Comparison of ENCODE assay signal across 9 mouse cellular contexts in genomic region chr8:10990421-10991110, GRCm38 (mm10). TPM values are rescaled to one million over a fixed set of nuclear protein-coding genes. Genes with fewer than 3 reads are reported as not detected.
DNase-seq lines count a peak whose midpoint lies in the region; ATAC-seq lines count a peak whose summit lies in the region.
"Had no signal": no experiment of that assay in that cellular context is flagged by ENCODE, and none has a peak within 500 bp of the region (broad histone marks: within the 10 kb centered on the region; RNA-seq: fewer than 3 reads in every experiment).

No protein-coding gene starts in this region.

- H3K36me3 ChIP-seq in heart, embryonic 13.5 days: peaks cover 31% of the 10 kb centered on the region
- H3K36me3 ChIP-seq in embryonic facial prominence, embryonic 10.5 days (replicated peaks): peaks cover 64% of the 10 kb centered on the region
- peaks cover 13% of the 10 kb centered on the region for H3K36me3 ChIP-seq in intestine, embryonic 16.5 days (ENCODE audit: control insufficient read depth, insufficient read depth, low read length)
- H3K36me3 ChIP-seq in midbrain, embryonic 11.5 days (ENCODE audit: control insufficient read depth, insufficient read depth, low read length): peaks cover 13% of the 10 kb centered on the region; the same call in 1 of the 2 replicates

- no peak for DNase-seq in heart, postnatal 10 days
- DNase-seq in embryonic facial prominence, embryonic 10.5 days (ENCODE audit: low spot score): no peak
- DNase-seq in midbrain, embryonic 11.5 days (ENCODE audit: low spot score, missing footprints): peak; percentile 93
- DNase-seq in frontal cortex, adult 2 months (ENCODE audit: extremely low spot score in 1 of 2, low spot score in 1 of 2): no peak
- no peak for DNase-seq in spleen, postnatal 14 days (ENCODE audit: low spot score in 2 of 2)
- no peak for DNase-seq in thymus, adult 18-20 months
- DNase-seq: gastrocnemius, postnatal 25 days had no signal

- ATAC-seq in heart, embryonic 13.5 days (ENCODE audit: extremely low read depth, insufficient number of reproducible peaks, low FRiP score, low TSS enrichment): no peak
- ATAC-seq in intestine, embryonic 16.5 days: no peak
- ATAC-seq in midbrain, embryonic 11.5 days (ENCODE audit: low FRiP score): 0 out of 2 replicates have a peak, but pooled peaks have one; percentile 20

- H3K9me3 ChIP-seq in heart, embryonic 13.5 days: no peaks in the 10 kb centered on the region
- peaks cover 4% of the 10 kb centered on the region; the same call in 1 of the 2 replicates for H3K9me3 ChIP-seq in embryonic facial prominence, embryonic 10.5 days
- no peaks in the 10 kb centered on the region for H3K9me3 ChIP-seq in intestine, embryonic 16.5 days (ENCODE audit: control insufficient read depth, low read length)
- H3K9me3 ChIP-seq in midbrain, embryonic 11.5 days (ENCODE audit: control insufficient read depth, low read length): no peaks in the 10 kb centered on the region

- no peaks in the 10 kb centered on the region for H3K27me3 ChIP-seq in heart, embryonic 13.5 days (replicated peaks)
- H3K27me3 ChIP-seq in embryonic facial prominence, embryonic 10.5 days (replicated peaks; ENCODE audit: low read depth, poor library complexity, severe bottlenecking): no peaks in the 10 kb centered on the region
- no peaks in the 10 kb centered on the region for H3K27me3 ChIP-seq in intestine, embryonic 16.5 days (replicated peaks; ENCODE audit: control insufficient read depth, insufficient read depth, low read length)
- no peaks in the 10 kb centered on the region for H3K27me3 ChIP-seq in midbrain, embryonic 11.5 days (ENCODE audit: control insufficient read depth, insufficient read depth, low read length)

- peak overlapping the region; percentile 27 for H3K4me2 ChIP-seq in heart, embryonic 13.5 days
- no peak overlapping the region for H3K4me2 ChIP-seq in intestine, embryonic 16.5 days (ENCODE audit: low read depth, low read length)
- no peak overlapping the region for H3K4me2 ChIP-seq in midbrain, embryonic 11.5 days

- 39% methylated on average over 10 of the region's 10 CpGs for WGBS in heart, embryonic 13.5 days
- 37% methylated on average over 10 of the region's 10 CpGs for WGBS in embryonic facial prominence, embryonic 10.5 days
- 36% methylated on average over 10 of the region's 10 CpGs for WGBS in intestine, embryonic 16.5 days
- WGBS in midbrain, embryonic 11.5 days: 23% methylated on average over 10 of the region's 10 CpGs

- intact Hi-C loops in heart, postnatal 10 days (cut with DNase I): no loop called here

- peak overlapping the region; percentile 17 for H3K9ac ChIP-seq in heart, embryonic 13.5 days
- H3K9ac ChIP-seq in intestine, embryonic 16.5 days (ENCODE audit: low read depth, low read length): no peak overlapping the region
- H3K9ac ChIP-seq in midbrain, embryonic 11.5 days (ENCODE audit: low read length): no peak overlapping the region

- peak overlapping the region; percentile 21; the same call in 1 of the 2 replicates for H3K27ac ChIP-seq in heart, embryonic 13.5 days (replicated peaks)
- peak overlapping the region; percentile 66 for H3K27ac ChIP-seq in embryonic facial prominence, embryonic 10.5 days (replicated peaks)
- H3K27ac ChIP-seq in intestine, embryonic 16.5 days (ENCODE audit: low read length): peak overlapping the region; percentile 35; the same call in 1 of the 2 replicates
- peak overlapping the region; percentile 58; the same call in 1 of the 2 replicates for H3K27ac ChIP-seq in midbrain, embryonic 11.5 days (ENCODE audit: low read depth, low read length)

- peaks cover 80% of the 10 kb centered on the region for H3K4me1 ChIP-seq in heart, embryonic 13.5 days
- H3K4me1 ChIP-seq in embryonic facial prominence, embryonic 10.5 days: peaks cover 66% of the 10 kb centered on the region
- H3K4me1 ChIP-seq in intestine, embryonic 16.5 days (ENCODE audit: control insufficient read depth, insufficient read depth, low read length): peaks cover 41% of the 10 kb centered on the region
- H3K4me1 ChIP-seq in midbrain, embryonic 11.5 days (ENCODE audit: control insufficient read depth, insufficient read depth, low read length): peaks cover 33% of the 10 kb centered on the region

- 0 out of 2 replicates have a peak overlapping the region, but pooled peaks have one; percentile 12 for H3K4me3 ChIP-seq in heart, embryonic 13.5 days
- peak overlapping the region; percentile 21; the same call in 1 of the 2 replicates for H3K4me3 ChIP-seq in embryonic facial prominence, embryonic 10.5 days
- H3K4me3 ChIP-seq in intestine, embryonic 16.5 days (ENCODE audit: low read length): no peak overlapping the region
- H3K4me3 ChIP-seq in midbrain, embryonic 11.5 days (ENCODE audit: low read depth, low read length): no peak overlapping the region

RNA-seq across cellular contexts. Expression of gene Irs2, which starts 17.7 kb away (rescaled TPM):
- polyA plus RNA-seq in heart, embryonic 13.5 days (2015; fragmentation: Nextera tagmentation; extraction: Ambion mirVana): 3.0 and 3.2 TPM in 2 replicates
- 10 to 100 TPM; 17.7 to 22.0 TPM for total RNA-seq in heart, postnatal 10 days (2021)
- polyA plus RNA-seq in embryonic facial prominence, embryonic 10.5 days (2016; fragmentation: Nextera tagmentation; extraction: Ambion mirVana): 7.9 and 8.1 TPM in 2 replicates
- 4.4 and 4.7 TPM in 2 replicates for polyA plus RNA-seq in intestine, embryonic 16.5 days (2015; fragmentation: Nextera tagmentation; extraction: Ambion mirVana)
- 5.2 and 6.2 TPM in 2 replicates for polyA plus RNA-seq in midbrain, embryonic 11.5 days (2014; fragmentation: Nextera tagmentation; extraction: Ambion mirVana)
- polyA plus RNA-seq in frontal cortex, adult 2 months (2012; rRNA removed): 13.0 and 16.6 TPM in 2 replicates

Comparison
In these comparisons a context has a peak if more than half of its experiments do, and no peak if none do; other contexts are left out.
1. H3K4me3 ChIP-seq: peak in heart, embryonic 13.5 days (single experiment) and embryonic facial prominence, embryonic 10.5 days (single experiment); none in intestine, embryonic 16.5 days (single experiment) and midbrain, embryonic 11.5 days (single experiment).
2. Peak in every context shown above with its lines, with median percentiles within 50 percentile points of each other: H3K27ac ChIP-seq.